Mouse (Mus musculus) myocyte (in vitro differentiated cells): ENCODE measurements around the gene Slc34a1. TPM values are rescaled to one million over a fixed set of nuclear protein-coding genes. Genes with fewer than 3 reads are reported as not detected.

Source experiments
- H3K27me3 ChIP-seq: one replicate; pipeline ENCODE4 v1.6.1; 2011; ENCODE audit not compliant: control insufficient read depth, insufficient read depth, insufficient read length
- H3K36me3 ChIP-seq: one replicate; pipeline ENCODE4 v1.6.1; 2011; ENCODE audit not compliant: control insufficient read depth, insufficient read depth
- H3K4me2 ChIP-seq: one replicate; pipeline ENCODE4 v1.6.1; 2011; ENCODE audit warnings: low read depth, control low read depth
- H3K4me3 ChIP-seq: one replicate; pipeline ENCODE4 v1.5.1; 2011; ENCODE audit warnings: mild to moderate bottlenecking, control low read depth, moderate library complexity
- H3K79me2 ChIP-seq: one replicate; pipeline ENCODE4 v1.6.1; 2011; ENCODE audit not compliant: control insufficient read depth, insufficient read depth
- H3ac ChIP-seq: one replicate; pipeline ENCODE4 v1.6.1; 2011; ENCODE audit not compliant: control insufficient read depth, insufficient read length
- CEBPB ChIP-seq: IDR thresholded peaks from 2 replicates; pipeline ENCODE4 v1.6.1; 2011; ENCODE audit warnings: mild to moderate bottlenecking, moderate library complexity; ENCODE audit not compliant: poor library complexity, insufficient read depth, severe bottlenecking
- E2F4 ChIP-seq: IDR thresholded peaks from one replicate; pipeline ENCODE4 v1.6.1; 2011; ENCODE audit warnings: mild to moderate bottlenecking, control low read depth, moderate library complexity; ENCODE audit not compliant: insufficient read depth
- MAX ChIP-seq: IDR thresholded peaks from one replicate; pipeline ENCODE4 v1.6.1; 2011; ENCODE audit warnings: low read depth, mild to moderate bottlenecking, control low read depth
- MYOD1 ChIP-seq, 3 experiments: IDR thresholded peaks; one replicate each; pipeline ENCODE4 v1.6.1; 2011; ENCODE audit warnings: control low read depth in 2 of 3, low read depth in 2 of 3, mild to moderate bottlenecking in 2 of 3, moderate library complexity in 1 of 3; ENCODE audit not compliant: insufficient read length in 2 of 3, control insufficient read depth in 1 of 3
- MYOG ChIP-seq, 3 experiments: IDR thresholded peaks; one replicate each; pipeline ENCODE4 v1.6.1; 2011; ENCODE audit warnings: control low read depth in 2 of 3, low read depth in 2 of 3, mild to moderate bottlenecking in 2 of 3; ENCODE audit not compliant: insufficient read length in 2 of 3, control insufficient read depth in 1 of 3, insufficient read depth in 1 of 3
- POLR2A ChIP-seq: IDR thresholded peaks from one replicate; pipeline ENCODE4 v1.6.1; 2011; ENCODE audit warnings: low read depth, mild to moderate bottlenecking, control low read depth, moderate library complexity; ENCODE audit not compliant: insufficient read length
- POLR2AphosphoS2 ChIP-seq: IDR thresholded peaks from one replicate; pipeline ENCODE4 v1.6.1; 2011; ENCODE audit warnings: low read depth, control low read depth; ENCODE audit not compliant: insufficient read length
- REST ChIP-seq: IDR thresholded peaks from one replicate; pipeline ENCODE4 v1.6.1; 2011; ENCODE audit warnings: mild to moderate bottlenecking, control low read depth, moderate library complexity; ENCODE audit not compliant: insufficient read depth, insufficient read length
- SRF ChIP-seq: IDR thresholded peaks from one replicate; pipeline ENCODE4 v1.6.1; 2011; ENCODE audit warnings: low read depth; ENCODE audit not compliant: control insufficient read depth, insufficient read length
- TCF12 ChIP-seq: IDR thresholded peaks from one replicate; pipeline ENCODE4 v1.6.1; 2011; ENCODE audit warnings: mild to moderate bottlenecking, control low read depth; ENCODE audit not compliant: poor library complexity, insufficient read depth, severe bottlenecking
- TCF3 ChIP-seq: IDR thresholded peaks from one replicate; pipeline ENCODE4 v1.6.1; 2011; ENCODE audit warnings: low read depth, control low read depth; ENCODE audit not compliant: insufficient read length
- USF1 ChIP-seq: IDR thresholded peaks from one replicate; pipeline ENCODE4 v1.6.1; 2011; ENCODE audit warnings: low read depth, mild to moderate bottlenecking, control low read depth, moderate library complexity
- polyA plus RNA-seq: library from polyadenylated mRNA; unstranded; fragments of >200 nt; fragmentation: generic; extraction: Trizol; gene quantifications from one replicate; pipeline ENCODE4 v1.2.1, GENCODE M21; 2012; ENCODE audit warnings: missing spikeins

Slc34a1 gene
- polyA plus RNA-seq, 1 experiment = 0.04 TPM

- Histone ChIP-seq H3K27me3 (peaks cover 13% of the 10 kb centered on the region), H3ac (no peak overlapping the region), H3K4me2 (no peak overlapping the region), H3K79me2 (no peaks in the 10 kb centered on the region), H3K4me3 (no peak overlapping the region), H3K36me3 (no peaks in the 10 kb centered on the region)
- TF ChIP-seq MYOG (IDR thresholded peaks at IDR 0.05; ENCODE audit: control insufficient read depth in 1 of 3, insufficient read depth in 1 of 3, insufficient read length in 2 of 3, low read depth in 2 of 3) (no peak), SRF (no peak), E2F4 (no peak), POLR2A (no peak), MYOD1 (IDR thresholded peaks at IDR 0.05; ENCODE audit: control insufficient read depth in 1 of 3, insufficient read length in 2 of 3, low read depth in 2 of 3) (no peak), REST (no peak), POLR2AphosphoS2 (no peak), MAX (no peak), TCF3 (no peak), USF1 (no peak), TCF12 (no peak), CEBPB (no peak)
Measured at GRCm38 (mm10) chr13:55411826-55412225, 13.8 kb downstream of the Slc34a1 start.

GRCm38 (mm10) chr13:55412643-55413307 lies 14.8 kb downstream of the Slc34a1 start:
- peaks cover 13% of the 10 kb centered on the region for H3K27me3 ChIP-seq
- no peak overlapping the region for H3K4me3 ChIP-seq
- no peak for TF ChIP-seq TCF12
- TF ChIP-seq USF1 = no peak
- no peak for TF ChIP-seq POLR2AphosphoS2
- no peak for TF ChIP-seq MYOG (IDR thresholded peaks at IDR 0.05; ENCODE audit: control insufficient read depth in 1 of 3, insufficient read depth in 1 of 3, insufficient read length in 2 of 3, low read depth in 2 of 3)
- TF ChIP-seq SRF = no peak
- no peak for TF ChIP-seq CEBPB
- no peak for TF ChIP-seq MAX
- no peak for TF ChIP-seq REST
- no peak for TF ChIP-seq MYOD1 (IDR thresholded peaks at IDR 0.05; ENCODE audit: control insufficient read depth in 1 of 3, insufficient read length in 2 of 3, low read depth in 2 of 3)
- TF ChIP-seq E2F4 = no peak
- TF ChIP-seq TCF3 = no peak
- no peak for TF ChIP-seq POLR2A
- no peaks in the 10 kb centered on the region for H3K36me3 ChIP-seq
- no peak overlapping the region for H3K4me2 ChIP-seq
- H3K79me2 ChIP-seq = no peaks in the 10 kb centered on the region
- H3ac ChIP-seq = no peak overlapping the region

DNA sequence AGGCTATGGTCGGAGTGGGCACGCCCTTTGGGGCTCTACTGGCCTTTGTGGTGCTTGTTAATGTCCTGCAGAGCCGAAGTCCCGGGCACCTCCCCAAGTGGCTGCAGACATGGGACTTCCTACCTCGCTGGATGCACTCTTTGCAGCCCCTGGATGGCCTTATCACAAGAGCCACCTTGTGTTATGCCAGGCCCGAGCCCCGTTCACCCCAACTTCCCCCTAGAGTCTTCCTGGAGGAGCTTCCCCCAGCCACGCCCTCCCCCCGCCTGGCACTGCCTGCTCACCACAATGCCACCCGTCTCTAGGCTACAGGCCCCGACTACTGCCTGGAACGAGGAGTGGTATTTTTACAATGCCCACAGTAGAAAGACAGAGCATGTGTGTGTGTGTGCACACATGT lies 15.3 kb downstream of the Slc34a1 start:
- TF ChIP-seq MYOD1 (IDR thresholded peaks at IDR 0.05; ENCODE audit: control insufficient read depth in 1 of 3, insufficient read length in 2 of 3, low read depth in 2 of 3) = no peak
- no peak for TF ChIP-seq TCF3
- TF ChIP-seq MAX = no peak
- TF ChIP-seq MYOG (IDR thresholded peaks at IDR 0.05; ENCODE audit: control insufficient read depth in 1 of 3, insufficient read depth in 1 of 3, insufficient read length in 2 of 3, low read depth in 2 of 3) = no peak
- no peak for TF ChIP-seq TCF12
- TF ChIP-seq POLR2AphosphoS2 = no peak
- H3K4me3 ChIP-seq = no peak overlapping the region
- no peaks in the 10 kb centered on the region for H3K79me2 ChIP-seq
- no peak overlapping the region for H3K4me2 ChIP-seq
- no peak overlapping the region for H3ac ChIP-seq
- H3K36me3 ChIP-seq = no peaks in the 10 kb centered on the region
- peaks cover 8% of the 10 kb centered on the region for H3K27me3 ChIP-seq

DNA sequence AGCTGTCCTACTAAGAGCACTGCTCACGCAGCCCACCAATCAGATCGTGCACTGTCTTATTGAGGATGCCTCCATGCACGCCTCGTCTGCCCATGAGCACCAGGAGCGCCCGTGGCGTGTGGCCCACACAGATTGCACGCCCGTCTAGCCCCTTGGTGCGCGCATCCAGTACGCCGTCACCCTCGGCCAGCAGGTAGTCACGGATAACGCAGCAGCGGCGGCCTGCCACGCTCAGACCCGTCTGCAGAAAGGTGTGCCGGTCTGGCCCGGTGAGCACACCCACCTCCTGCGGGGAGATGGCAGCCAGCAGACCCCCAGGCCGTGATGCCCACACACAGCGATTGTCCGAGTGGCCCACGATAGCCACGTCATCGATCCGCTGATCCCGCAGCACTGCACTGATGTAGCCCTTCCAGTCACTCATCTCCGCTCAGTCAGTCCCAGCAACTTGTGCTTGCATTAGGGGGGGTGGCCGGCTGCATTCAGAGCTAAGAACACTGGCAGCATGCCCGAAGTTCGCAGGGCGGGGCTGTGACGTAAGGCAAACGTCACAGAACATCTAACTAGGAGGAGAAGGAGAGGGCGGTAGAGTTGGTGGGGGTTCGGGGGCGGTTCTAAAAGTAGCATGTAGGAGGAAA lies 16.9 kb downstream of the Slc34a1 start, which contains the start of gene Pfn3:
Gene Pfn3, minus strand, starts transcription at position 490 of the 638 bp plus-strand sequence.
- Histone ChIP-seq H3K4me3 (no peak within 1 kb of the TSS), H3K36me3 (no peaks in the 10 kb centered on the region), H3K27me3 (peaks cover under 1% of the 10 kb centered on the region), H3K4me2 (no peak within 1 kb of the TSS), H3K79me2 (no peaks in the 10 kb centered on the region), H3ac (no peak within 1 kb of the TSS)
- TF ChIP-seq MAX = no peak
- TF ChIP-seq CEBPB = no peak
- TF ChIP-seq TCF3 = no peak
- TF ChIP-seq POLR2AphosphoS2 = no peak
- TF ChIP-seq MYOG (IDR thresholded peaks at IDR 0.05; ENCODE audit: control insufficient read depth in 1 of 3, insufficient read depth in 1 of 3, insufficient read length in 2 of 3, low read depth in 2 of 3) = no peak
- TF ChIP-seq MYOD1 (IDR thresholded peaks at IDR 0.05; ENCODE audit: control insufficient read depth in 1 of 3, insufficient read length in 2 of 3, low read depth in 2 of 3) = no peak
- TF ChIP-seq SRF = no peak
- TF ChIP-seq POLR2A = no peak
- no peak for TF ChIP-seq TCF12
- TF ChIP-seq E2F4 = no peak
- TF ChIP-seq REST = no peak
- no peak for TF ChIP-seq USF1

GRCm38 (mm10) chr13:55418004-55418403 lies 20.0 kb downstream of the Slc34a1 start:
- Histone ChIP-seq H3K79me2 (no peaks in the 10 kb centered on the region), H3K36me3 (no peaks in the 10 kb centered on the region), H3K4me3 (no peak overlapping the region), H3K4me2 (no peak overlapping the region), H3ac (no peak overlapping the region), H3K27me3 (peaks cover 28% of the 10 kb centered on the region)
- TF ChIP-seq TCF12 = no peak
- TF ChIP-seq E2F4 = no peak
- TF ChIP-seq POLR2A = no peak
- TF ChIP-seq TCF3 = no peak
- TF ChIP-seq REST = no peak
- peak in 2 of 3 experiments; percentile 45 to 74 for TF ChIP-seq MYOG (IDR thresholded peaks at IDR 0.05; ENCODE audit: control insufficient read depth in 1 of 3, insufficient read depth in 1 of 3, insufficient read length in 2 of 3, low read depth in 2 of 3)
- peak; percentile 88 for TF ChIP-seq USF1
- peak; percentile 9 for TF ChIP-seq SRF
- TF ChIP-seq CEBPB = peak; percentile 83
- peak in 1 of 3 experiments; percentile 27 for TF ChIP-seq MYOD1 (IDR thresholded peaks at IDR 0.05; ENCODE audit: control insufficient read depth in 1 of 3, insufficient read length in 2 of 3, low read depth in 2 of 3)
- peak; percentile 21 for TF ChIP-seq MAX
- TF ChIP-seq POLR2AphosphoS2 = no peak
